Mouse (Mus musculus) liver, adult (tissue): ENCODE results near the gene Ints14.

Source experiments
- GATA4 ChIP-seq: IDR thresholded peaks from 2 replicates; pipeline ENCODE4 v1.6.1; 2014; ENCODE audit warnings: mild to moderate bottlenecking, low read length; ENCODE audit not compliant: insufficient replicate concordance

The Ints14 gene

GRCm38 (mm10) chr9:64960117-64960977 lies at the start of gene Ints14:
Gene Ints14, plus strand, starts transcription at chr9:64960905.
- TF ChIP-seq GATA4: peak; percentile 47; the same call in 1 of the 2 replicates

- no peak for TF ChIP-seq GATA4
Observed at GRCm38 (mm10) chr9:64913406-64913805, 47.3 kb upstream of the Ints14 start.

- TF ChIP-seq GATA4: no peak; the same call in 1 of the 2 replicates
Observed at GRCm38 (mm10) chr9:64913973-64914372, 46.7 kb upstream of the Ints14 start.

- TF ChIP-seq GATA4: no peak
Observed at GRCm38 (mm10) chr9:64914629-64915028, 46.1 kb upstream of the Ints14 start.

GRCm38 (mm10) chr9:64918560-64918959 lies 42.1 kb upstream of the Ints14 start:
- no peak for TF ChIP-seq GATA4

- no peak for TF ChIP-seq GATA4
Observed at GRCm38 (mm10) chr9:64925771-64926170, 34.9 kb upstream of the Ints14 start.

- TF ChIP-seq GATA4: no peak
Observed at GRCm38 (mm10) chr9:64926201-64926991, 34.3 kb upstream of the Ints14 start.

GRCm38 (mm10) chr9:64930256-64930655 lies 30.4 kb upstream of the Ints14 start:
- TF ChIP-seq GATA4: no peak

- TF ChIP-seq GATA4: no peak
Observed at GRCm38 (mm10) chr9:64931751-64932610, 28.7 kb upstream of the Ints14 start.

- peak; percentile 79; the same call in 1 of the 2 replicates for TF ChIP-seq GATA4
Observed at GRCm38 (mm10) chr9:64934015-64934754, 26.5 kb upstream of the Ints14 start.

GRCm38 (mm10) chr9:64936508-64936907 lies 24.2 kb upstream of the Ints14 start:
- no peak for TF ChIP-seq GATA4

- TF ChIP-seq GATA4: no peak
Observed at GRCm38 (mm10) chr9:64937491-64937890, 23.2 kb upstream of the Ints14 start.

- no peak for TF ChIP-seq GATA4
Observed at GRCm38 (mm10) chr9:64938535-64938934, 22.2 kb upstream of the Ints14 start.

- no peak for TF ChIP-seq GATA4
Observed at GRCm38 (mm10) chr9:64939281-64939680, 21.4 kb upstream of the Ints14 start.
